ENCODE assay signal across 9 mouse cellular contexts in the genomic region with DNA sequence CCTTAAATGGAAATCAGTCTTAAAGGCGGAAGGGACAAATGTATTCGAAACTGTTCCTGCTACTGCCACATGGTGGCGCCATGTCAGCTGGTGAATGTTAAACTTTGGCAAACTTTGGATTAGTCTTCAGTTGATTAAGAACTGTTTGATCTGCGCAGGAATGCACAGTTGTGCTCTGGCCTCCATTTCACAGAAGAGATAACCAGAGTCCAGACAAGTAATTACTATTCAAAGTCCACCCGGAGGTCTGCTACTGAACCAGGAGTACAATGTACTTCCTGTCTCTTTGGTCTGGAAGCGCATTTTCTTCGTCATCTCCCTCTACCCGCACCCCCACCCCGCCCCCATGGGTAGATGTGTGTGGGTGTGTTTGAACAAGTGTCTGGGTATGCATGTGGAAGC.
DNase-seq lines count a peak whose midpoint lies in the region; ATAC-seq and TF ChIP-seq lines count a peak whose summit lies in the region.
"Had no signal": no experiment of that assay in that cellular context is flagged by ENCODE, and none has a peak within 500 bp of the region (broad histone marks: within the 10 kb centered on the region; RNA-seq: fewer than 3 reads in every experiment).

No protein-coding gene starts in this region.

- in situ Hi-C loops in CH12.LX (cut with MboI; ENCODE audit: low pct_ligation_motif_present, low pct_unique_long_range_greater_than_20kb, low sequenced_read_pairs) = loop anchor here (25.0 kb wide), 1 partner anchor 393 kb away; no protein-coding TSS in a partner anchor

- dilution Hi-C loops in CH12.LX (cut with MboI; ENCODE audit: extremely low pct_ligation_motif_present, extremely low pct_unique_long_range_greater_than_20kb, low sequenced_read_pairs) = no loop called here

- H3K4me1 ChIP-seq in forebrain, embryonic 10.5 days = no peaks in the 10 kb centered on the region
- no peaks in the 10 kb centered on the region for H3K4me1 ChIP-seq in forebrain, embryonic 16.5 days (replicated peaks; ENCODE audit: control insufficient read depth, insufficient read depth, low read length)
- H3K4me1 ChIP-seq in CH12.LX (ENCODE audit: control insufficient read depth in 1 of 2, insufficient read depth in 2 of 2) = no peaks in the 10 kb centered on the region
- H3K4me1 ChIP-seq in stomach, postnatal 0 days (replicated peaks; ENCODE audit: control insufficient read depth, insufficient read depth) = no peaks in the 10 kb centered on the region

- no peak for TF ChIP-seq EP300 in CH12.LX (IDR thresholded peaks at IDR 0.05; ENCODE audit: low read length)
- TF ChIP-seq EP300 in stomach, postnatal 0 days (optimal IDR thresholded peaks at IDR 0.05) = no peak

- H3K27me3 ChIP-seq in forebrain, embryonic 10.5 days (ENCODE audit: poor library complexity, severe bottlenecking) = no peaks in the 10 kb centered on the region
- H3K27me3 ChIP-seq in forebrain, embryonic 16.5 days (replicated peaks; ENCODE audit: control insufficient read depth, insufficient read depth, low read length) = no peaks in the 10 kb centered on the region
- no peaks in the 10 kb centered on the region for H3K27me3 ChIP-seq in CH12.LX (replicated peaks)
- no peaks in the 10 kb centered on the region for H3K27me3 ChIP-seq in stomach, postnatal 0 days (ENCODE audit: control insufficient read depth, insufficient read depth, low read length)

- no peak overlapping the region for H3K27ac ChIP-seq in forebrain, embryonic 10.5 days
- no peak overlapping the region for H3K27ac ChIP-seq in forebrain, embryonic 16.5 days (ENCODE audit: low read length)
- no peak overlapping the region; the same call in 1 of the 2 replicates for H3K27ac ChIP-seq in CH12.LX (ENCODE audit: insufficient read depth, low read depth)
- H3K27ac ChIP-seq in left cerebral cortex, adult 2 months = no peak overlapping the region
- H3K27ac ChIP-seq in stomach, postnatal 0 days (replicated peaks) = no peak overlapping the region

- peak; percentile 55 for TF ChIP-seq RAD21 in CH12.LX (IDR thresholded peaks at IDR 0.05; ENCODE audit: low read depth, low read length)

- peak; percentile 88 for TF ChIP-seq CTCF in CH12.LX (conservative IDR thresholded peaks at IDR 0.05 in 1 of 2, IDR thresholded peaks at IDR 0.05 in 1 of 2; ENCODE audit: low read depth in 2 of 2, low read length in 2 of 2)
- TF ChIP-seq CTCF in left cerebral cortex, adult 2 months (IDR thresholded peaks at IDR 0.05) = peak; percentile 81
- TF ChIP-seq CTCF in stomach, postnatal 0 days (IDR thresholded peaks at IDR 0.05; ENCODE audit: low read depth) = peak; percentile 80

- TF ChIP-seq POLR2A in CH12.LX (IDR thresholded peaks at IDR 0.05; ENCODE audit: low read depth, low read length) = peak; percentile 45; the same call in 1 of the 2 replicates

- H3K9me3 ChIP-seq in forebrain, embryonic 10.5 days = no peaks in the 10 kb centered on the region; the same call in 1 of the 2 replicates
- H3K9me3 ChIP-seq in forebrain, embryonic 16.5 days (ENCODE audit: control insufficient read depth, low read length) = no peaks in the 10 kb centered on the region
- H3K9me3 ChIP-seq in CH12.LX (replicated peaks; ENCODE audit: low read length) = no peaks in the 10 kb centered on the region
- H3K9me3 ChIP-seq in stomach, postnatal 0 days (ENCODE audit: control insufficient read depth, low read length) = no peaks in the 10 kb centered on the region

- H3K4me3 ChIP-seq in forebrain, embryonic 10.5 days = no peak overlapping the region
- H3K4me3 ChIP-seq in forebrain, embryonic 16.5 days (replicated peaks; ENCODE audit: low read length) = no peak overlapping the region
- H3K4me3 ChIP-seq in CH12.LX (replicated peaks in 1 of 3; ENCODE audit: low read depth in 2 of 3, low read length in 2 of 3, poor library complexity in 1 of 3) = peak overlapping the region; percentile 57 to 73 (median 70)
- no peak overlapping the region for H3K4me3 ChIP-seq in left cerebral cortex, adult 2 months
- no peak overlapping the region for H3K4me3 ChIP-seq in stomach, postnatal 0 days (ENCODE audit: low read depth, low read length)

- DNase-seq in forebrain, embryonic 10.5 days (ENCODE audit: extremely low spot score, low spot score) = peak; percentile 37
- DNase-seq in CH12.LX (ENCODE audit: extremely low read depth) = peak; percentile 80
- DNase-seq in heart, postnatal 4 days = peak; percentile 53
- peak; percentile 20 to 31 for DNase-seq in left cerebral cortex, adult 2 months (ENCODE audit: extremely low spot score in 1 of 2, low spot score in 2 of 2)
- peak; percentile 46 for DNase-seq in stomach, postnatal 0 days (ENCODE audit: low spot score)

- intact Hi-C loops in left cerebral cortex, adult 2 months (cut with DNase I) = loop anchor here (2.0 to 5.0 kb wide), 3 partner anchors 46 to 503 kb away; no protein-coding TSS in a partner anchor

- H3K79me2 ChIP-seq in CH12.LX (replicated peaks; ENCODE audit: control insufficient read depth, extremely low read depth, insufficient read depth, poor library complexity, severe bottlenecking) = peaks cover 2% of the 10 kb centered on the region; the same call in 1 of the 2 replicates

- no peak for ATAC-seq in forebrain, embryonic 16.5 days
- peak; percentile 97 for ATAC-seq in common myeloid progenitor, adult 5-6 weeks (replicated peaks; ENCODE audit: low read depth, poor library complexity, severe bottlenecking)
- ATAC-seq in megakaryocyte-erythroid progenitor cell, adult 5-6 weeks (replicated peaks; ENCODE audit: low FRiP score, low TSS enrichment, poor library complexity, severe bottlenecking) = peak; percentile 94
- ATAC-seq in stomach, postnatal 0 days (ENCODE audit: low FRiP score, low TSS enrichment) = no peak

- no peak overlapping the region for H3K9ac ChIP-seq in forebrain, embryonic 16.5 days (replicated peaks; ENCODE audit: low read depth, low read length)
- H3K9ac ChIP-seq in CH12.LX (ENCODE audit: insufficient read depth, low read depth) = peak overlapping the region; percentile 97
- H3K9ac ChIP-seq in stomach, postnatal 0 days (ENCODE audit: low read length) = no peak overlapping the region

- no peak overlapping the region for H3K4me2 ChIP-seq in forebrain, embryonic 16.5 days (ENCODE audit: low read length)
- peak overlapping the region; percentile 81 for H3K4me2 ChIP-seq in CH12.LX (ENCODE audit: insufficient read depth, low read depth, poor library complexity, severe bottlenecking)
- H3K4me2 ChIP-seq in stomach, postnatal 0 days (replicated peaks; ENCODE audit: low read depth) = no peak overlapping the region

- WGBS in forebrain, embryonic 10.5 days = 72% methylated on average over 9 of the region's 9 CpGs
- 63% methylated on average over 9 of the region's 9 CpGs for WGBS in forebrain, embryonic 16.5 days
- WGBS in stomach, postnatal 0 days = 52% methylated on average over 9 of the region's 9 CpGs

- no peaks in the 10 kb centered on the region for H3K36me3 ChIP-seq in forebrain, embryonic 10.5 days (replicated peaks)
- no peaks in the 10 kb centered on the region for H3K36me3 ChIP-seq in forebrain, embryonic 16.5 days (ENCODE audit: control insufficient read depth, insufficient read depth)
- peaks cover 2 to 14% of the 10 kb centered on the region in 2 experiments for H3K36me3 ChIP-seq in CH12.LX (replicated peaks in 1 of 2; ENCODE audit: control insufficient read depth in 1 of 2, insufficient read depth in 1 of 2, low read length in 1 of 2)
- no peaks in the 10 kb centered on the region for H3K36me3 ChIP-seq in stomach, postnatal 0 days (ENCODE audit: control insufficient read depth, insufficient read depth, low read length)
- H3K36me3 ChIP-seq: G1E had no signal

TF ChIP-seq in CH12.LX, 34 proteins besides CTCF, POLR2A, EP300 and RAD21:
- TF ChIP-seq MYC (IDR thresholded peaks at IDR 0.05; ENCODE audit: low read depth, low read length) (peak; percentile 57; the same call in 1 of the 2 replicates), ZMIZ1 (IDR thresholded peaks at IDR 0.05; ENCODE audit: low read depth, low read length) (0 out of 2 replicates have a peak, but pooled peaks have one; percentile 14), TCF12 (IDR thresholded peaks at IDR 0.05; ENCODE audit: low read depth, low read length) (0 out of 2 replicates have a peak, but pooled peaks have one; percentile 13), SIN3A (IDR thresholded peaks at IDR 0.05; ENCODE audit: low read length) (0 out of 2 replicates have a peak, but pooled peaks have one; percentile 22), NRF1 (IDR thresholded peaks at IDR 0.05; ENCODE audit: low read depth, low read length) (0 out of 2 replicates have a peak, but pooled peaks have one; percentile 17), SMC3 (IDR thresholded peaks at IDR 0.05; ENCODE audit: low read depth, low read length) (peak; percentile 56), UBTF (IDR thresholded peaks at IDR 0.05; ENCODE audit: low read depth, low read length) (no peak), HCFC1 (IDR thresholded peaks at IDR 0.05; ENCODE audit: low read depth, low read length) (peak; percentile 52; the same call in 1 of the 2 replicates), JUND (conservative IDR thresholded peaks at IDR 0.05; ENCODE audit: low read depth, low read length) (no peak), CHD2 (IDR thresholded peaks at IDR 0.05; ENCODE audit: low read length) (peak; percentile 56; the same call in 1 of the 2 replicates), ELF1 (IDR thresholded peaks at IDR 0.05; ENCODE audit: low read depth, low read length) (peak; percentile 72), ZKSCAN1 (IDR thresholded peaks at IDR 0.05; ENCODE audit: borderline replicate concordance, low read depth, low read length) (no peak), KAT2A (IDR thresholded peaks at IDR 0.05; ENCODE audit: insufficient replicate concordance, low read length) (no peak), IRF4 (IDR thresholded peaks at IDR 0.05; ENCODE audit: low read depth, low read length) (peak; percentile 6; the same call in 1 of the 2 replicates)

Comparison
In these comparisons a context has a peak if more than half of its experiments do, and no peak if none do; other contexts are left out.
1. DNase-seq: peak in every context shown above with its lines; median percentile 80 in CH12.LX; 53 in heart, postnatal 4 days; 46 in stomach, postnatal 0 days; 37 in forebrain, embryonic 10.5 days; 26 in left cerebral cortex, adult 2 months.
2. H3K4me3 ChIP-seq: peak in CH12.LX (3 of 3); none in forebrain, embryonic 10.5 days (single experiment), forebrain, embryonic 16.5 days (single experiment), left cerebral cortex, adult 2 months (single experiment) and stomach, postnatal 0 days (single experiment).
3. ATAC-seq: peak in common myeloid progenitor, adult 5-6 weeks (single experiment) and megakaryocyte-erythroid progenitor cell, adult 5-6 weeks (single experiment); none in forebrain, embryonic 16.5 days (single experiment) and stomach, postnatal 0 days (single experiment).
4. Peak in every context shown above with its lines, with median percentiles within 50 percentile points of each other: CTCF ChIP-seq.